Mouse (Mus musculus): ENCODE measurements around the gene Zfp661.

DNA sequence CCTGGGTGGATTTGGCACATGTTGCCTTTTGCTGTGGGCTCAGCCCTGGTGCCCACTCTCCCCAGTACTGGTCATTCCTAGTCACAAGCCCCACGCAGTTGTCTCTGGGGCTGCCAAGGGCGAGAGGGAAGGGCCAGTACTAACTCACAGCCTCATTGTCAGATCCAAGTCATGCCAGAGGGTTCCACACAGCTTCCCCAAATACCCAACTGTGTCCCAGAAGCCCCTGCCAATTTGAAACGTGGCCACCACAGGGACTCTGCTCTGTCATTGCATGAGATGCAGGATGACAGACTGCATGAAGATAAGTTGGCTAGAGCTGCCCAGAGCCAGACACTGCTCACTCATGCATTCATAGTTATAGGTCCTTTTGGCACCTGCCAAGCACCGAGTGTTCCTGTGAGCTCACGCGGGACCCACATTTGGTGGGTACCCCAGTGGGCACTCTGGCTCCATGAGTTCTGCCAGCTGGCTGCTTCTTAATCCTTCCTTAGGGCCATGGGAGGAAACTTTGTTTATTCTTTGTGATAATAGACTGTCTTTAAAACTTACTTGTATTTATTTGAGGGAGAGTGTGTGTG lies 41.2 kb upstream of the Zfp661 start:
- TF ChIP-seq CTCF (conservative IDR thresholded peaks at IDR 0.05; ENCODE audit: insufficient read depth, insufficient read length, low read depth, low read length) (no peak), POLR2A (IDR thresholded peaks at IDR 0.05; ENCODE audit: low read depth, low read length) (no peak)

Measured in kidney, adult 2 months (tissue).